In the genomic region with DNA sequence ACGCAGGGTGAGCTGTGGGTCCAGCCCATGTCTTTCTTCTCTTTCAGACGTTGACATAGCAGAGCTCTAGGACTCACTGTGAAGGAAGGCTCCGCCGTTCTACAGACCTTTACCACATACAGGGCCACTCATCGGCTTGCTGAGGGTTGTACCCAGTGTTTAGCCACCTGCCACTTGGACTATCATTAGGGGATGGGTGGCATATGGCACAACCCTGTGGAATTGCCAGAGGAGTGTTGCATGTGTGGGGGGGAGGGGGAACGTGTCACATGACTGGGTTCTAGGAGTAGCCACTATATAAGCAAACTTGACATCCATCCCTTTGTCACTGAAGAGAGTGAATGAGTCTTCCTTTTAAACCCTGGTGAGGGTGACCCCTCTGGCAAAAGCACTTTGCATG, we compare ENCODE assay signal across 14 mouse cellular contexts. TPM values are rescaled to one million over a fixed set of nuclear protein-coding genes. Genes with fewer than 3 reads are reported as not detected.
DNase-seq lines count a peak whose midpoint lies in the region; ATAC-seq and TF ChIP-seq lines count a peak whose summit lies in the region.
"Had no signal": no experiment of that assay in that cellular context is flagged by ENCODE, and none has a peak within 500 bp of the region (broad histone marks: within the 10 kb centered on the region; RNA-seq: fewer than 3 reads in every experiment).

No protein-coding gene starts in this region.

- H3K27me3 ChIP-seq in forebrain, embryonic 10.5 days (ENCODE audit: poor library complexity, severe bottlenecking): no peaks in the 10 kb centered on the region
- no peaks in the 10 kb centered on the region for H3K27me3 ChIP-seq in forebrain, embryonic 11.5 days (ENCODE audit: control insufficient read depth, insufficient read depth, low read length)
- no peaks in the 10 kb centered on the region for H3K27me3 ChIP-seq in kidney, embryonic 16.5 days (ENCODE audit: insufficient read depth, low read length)
- no peaks in the 10 kb centered on the region for H3K27me3 ChIP-seq in myocyte (ENCODE audit: control insufficient read depth, insufficient read depth, insufficient read length)
- H3K27me3 ChIP-seq: megakaryocyte, embryonic 14.5 days had no signal

- TF ChIP-seq CTCF in brain, embryonic 14.5 days (IDR thresholded peaks at IDR 0.05; ENCODE audit: borderline replicate concordance, extremely low read depth, insufficient read depth, insufficient read length): no peak

- H3K4me1 ChIP-seq in forebrain, embryonic 10.5 days: peaks cover 42% of the 10 kb centered on the region
- H3K4me1 ChIP-seq in forebrain, embryonic 11.5 days (replicated peaks; ENCODE audit: control insufficient read depth, insufficient read depth, low read length): peaks cover 14% of the 10 kb centered on the region
- H3K4me1 ChIP-seq in kidney, embryonic 16.5 days (ENCODE audit: insufficient read depth, low read length): peaks cover 46% of the 10 kb centered on the region

- H3K4me3 ChIP-seq in forebrain, embryonic 10.5 days: peak overlapping the region; percentile 85; the same call in 1 of the 2 replicates
- no peak overlapping the region for H3K4me3 ChIP-seq in forebrain, embryonic 11.5 days (ENCODE audit: low read depth, low read length)
- no peak overlapping the region for H3K4me3 ChIP-seq in kidney, embryonic 16.5 days (ENCODE audit: low read length)
- peak overlapping the region; percentile 59 for H3K4me3 ChIP-seq in myocyte

- peaks cover 46% of the 10 kb centered on the region for H3K79me2 ChIP-seq in myocyte (ENCODE audit: control insufficient read depth, insufficient read depth)

- H3K9me3 ChIP-seq in forebrain, embryonic 10.5 days: peaks cover 9% of the 10 kb centered on the region; the same call in 1 of the 2 replicates
- H3K9me3 ChIP-seq in forebrain, embryonic 11.5 days (ENCODE audit: control insufficient read depth, low read length): no peaks in the 10 kb centered on the region
- peaks cover 9% of the 10 kb centered on the region; the same call in 1 of the 2 replicates for H3K9me3 ChIP-seq in kidney, embryonic 16.5 days (ENCODE audit: low read length)

- peaks cover 59% of the 10 kb centered on the region for H3K36me3 ChIP-seq in forebrain, embryonic 10.5 days (replicated peaks)
- H3K36me3 ChIP-seq in forebrain, embryonic 11.5 days (ENCODE audit: control insufficient read depth, insufficient read depth, low read length): peaks cover 8% of the 10 kb centered on the region
- peaks cover 15% of the 10 kb centered on the region for H3K36me3 ChIP-seq in kidney, embryonic 16.5 days (ENCODE audit: insufficient read depth, low read length)
- H3K36me3 ChIP-seq in myocyte (ENCODE audit: control insufficient read depth, insufficient read depth): peaks cover 7% of the 10 kb centered on the region

- H3K4me2 ChIP-seq in forebrain, embryonic 11.5 days (ENCODE audit: low read depth, low read length, severe bottlenecking): no peak overlapping the region
- H3K4me2 ChIP-seq in kidney, embryonic 16.5 days (replicated peaks; ENCODE audit: low read depth, low read length): peak overlapping the region; percentile 96; the same call in 1 of the 2 replicates
- no peak overlapping the region for H3K4me2 ChIP-seq in myocyte (ENCODE audit: low read depth)

- ATAC-seq in forebrain, embryonic 11.5 days (replicated peaks; ENCODE audit: low FRiP score): no peak
- no peak for ATAC-seq in kidney, embryonic 16.5 days (ENCODE audit: low FRiP score, low TSS enrichment)
- ATAC-seq: lung, postnatal 0 days had no signal

- TF ChIP-seq POLR2A in brain, embryonic 14.5 days (IDR thresholded peaks at IDR 0.05; ENCODE audit: borderline replicate concordance, extremely low read depth, insufficient read depth, insufficient read length, poor library complexity, severe bottlenecking): no peak
- no peak for TF ChIP-seq POLR2A in myocyte (IDR thresholded peaks at IDR 0.05; ENCODE audit: insufficient read length, low read depth)

- no peak for DNase-seq in forebrain, embryonic 10.5 days (ENCODE audit: extremely low spot score, low spot score)
- no peak for DNase-seq in forebrain, embryonic 11.5 days (ENCODE audit: low spot score)
- no peak for DNase-seq in kidney, postnatal 25 days
- peak; percentile 7 for DNase-seq in brain, embryonic 14.5 days (ENCODE audit: low read depth)
- no peak for DNase-seq in embryo, embryonic 11 days
- no peak for DNase-seq in frontal cortex, postnatal 14 days (ENCODE audit: low spot score in 2 of 2)
- DNase-seq: adrenal gland, postnatal 25 days; gastrocnemius, postnatal 36 days; kidney, postnatal 36 days; thymus, adult 18-20 months had no signal

- no peak overlapping the region for H3K9ac ChIP-seq in forebrain, embryonic 11.5 days (ENCODE audit: low read length)
- no peak overlapping the region for H3K9ac ChIP-seq in kidney, embryonic 16.5 days (replicated peaks; ENCODE audit: low read length)

- 95% methylated on average over 6 of the region's 6 CpGs for WGBS in forebrain, embryonic 10.5 days
- WGBS in forebrain, embryonic 11.5 days: 90% methylated on average over 6 of the region's 6 CpGs
- WGBS in kidney, embryonic 16.5 days: 71% methylated on average over 6 of the region's 6 CpGs

- no peak overlapping the region for H3ac ChIP-seq in myocyte (ENCODE audit: control insufficient read depth, insufficient read length)

- H3K27ac ChIP-seq in forebrain, embryonic 10.5 days: no peak overlapping the region
- H3K27ac ChIP-seq in forebrain, embryonic 11.5 days (ENCODE audit: low read depth, low read length): no peak overlapping the region
- no peak overlapping the region; the same call in 1 of the 2 replicates for H3K27ac ChIP-seq in kidney, embryonic 16.5 days (ENCODE audit: low read length)

TF ChIP-seq in myocyte, 11 proteins besides CTCF, POLR2A, EP300 and RAD21:
- TF ChIP-seq TCF12 (IDR thresholded peaks at IDR 0.05; ENCODE audit: insufficient read depth, poor library complexity, severe bottlenecking) (no peak), E2F4 (IDR thresholded peaks at IDR 0.05; ENCODE audit: insufficient read depth) (no peak), SRF (IDR thresholded peaks at IDR 0.05; ENCODE audit: control insufficient read depth, insufficient read length, low read depth) (no peak), MAX (IDR thresholded peaks at IDR 0.05; ENCODE audit: low read depth) (no peak), USF1 (IDR thresholded peaks at IDR 0.05; ENCODE audit: low read depth) (no peak), MYOD1 (IDR thresholded peaks at IDR 0.05; ENCODE audit: control insufficient read depth in 1 of 3, insufficient read length in 2 of 3, low read depth in 2 of 3) (no peak), POLR2AphosphoS2 (IDR thresholded peaks at IDR 0.05; ENCODE audit: insufficient read length, low read depth) (no peak), CEBPB (IDR thresholded peaks at IDR 0.05; ENCODE audit: insufficient read depth, poor library complexity, severe bottlenecking) (no peak), MYOG (IDR thresholded peaks at IDR 0.05; ENCODE audit: control insufficient read depth in 1 of 3, insufficient read depth in 1 of 3, insufficient read length in 2 of 3, low read depth in 2 of 3) (no peak), REST (IDR thresholded peaks at IDR 0.05; ENCODE audit: insufficient read depth, insufficient read length) (no peak), TCF3 (IDR thresholded peaks at IDR 0.05; ENCODE audit: insufficient read length, low read depth) (no peak)

RNA-seq across cellular contexts. Expression of gene Dusp1, which starts 1.5 kb away (rescaled TPM):
- polyA plus RNA-seq in forebrain, embryonic 10.5 days (2016; fragmentation: Nextera tagmentation; extraction: Ambion mirVana): 22.0 and 24.4 TPM in 2 replicates
- 35.7 and 37.6 TPM in 2 replicates for polyA plus RNA-seq in forebrain, embryonic 11.5 days (2014; fragmentation: Nextera tagmentation; extraction: Ambion mirVana)
- 26.8 and 28.3 TPM in 2 replicates for polyA plus RNA-seq in kidney, embryonic 16.5 days (2015; fragmentation: Nextera tagmentation; extraction: Ambion mirVana)
- polyA plus RNA-seq in brain, embryonic 14.5 days (2012; rRNA removed): 56.2 and 71.8 TPM in 2 replicates
- 11.6 TPM for polyA plus RNA-seq in myocyte (2012; fragmentation: generic; extraction: Trizol)

RNA-seq across cellular contexts. Expression of gene Ergic1, which starts 2.2 kb away (rescaled TPM):
- 116 and 127 TPM in 2 replicates for polyA plus RNA-seq in forebrain, embryonic 10.5 days (2016; fragmentation: Nextera tagmentation; extraction: Ambion mirVana)
- polyA plus RNA-seq in forebrain, embryonic 11.5 days (2014; fragmentation: Nextera tagmentation; extraction: Ambion mirVana): 139 and 145 TPM in 2 replicates
- polyA plus RNA-seq in kidney, embryonic 16.5 days (2015; fragmentation: Nextera tagmentation; extraction: Ambion mirVana): 131 and 141 TPM in 2 replicates
- 193 and 218 TPM in 2 replicates for polyA plus RNA-seq in brain, embryonic 14.5 days (2012; rRNA removed)
- polyA plus RNA-seq in myocyte (2012; fragmentation: generic; extraction: Trizol): 102 TPM

Comparison
In these comparisons a context has a peak if more than half of its experiments do, and no peak if none do; other contexts are left out.
1. H3K4me3 ChIP-seq: peak in forebrain, embryonic 10.5 days (single experiment) and myocyte (single experiment); none in forebrain, embryonic 11.5 days (single experiment) and kidney, embryonic 16.5 days (single experiment).